Mouse (Mus musculus) lung, embryonic 16.5 days (tissue): ENCODE measurements around the gene Tctn3. TPM values are rescaled to one million over a fixed set of nuclear protein-coding genes. Genes with fewer than 3 reads are reported as not detected.
"Not testable (repeated sequence)": the region's sequence is repeated elsewhere in the genome, so short reads cannot be mapped to it uniquely, and the experiment has no call there.

Source experiments
- ATAC-seq: fragments of 200-750 bp; cut with Nextera tagmentation; 2 replicates; pipeline ENCODE4 v1.8.0; 2017; ENCODE audit warnings: low read depth, mild to moderate bottlenecking, moderate library complexity
- H3K27ac ChIP-seq: fragments of 300-500 bp; sonication (generic); 2 replicates; pipeline ENCODE4 v1.5.1; 2014; ENCODE audit warnings: mild to moderate bottlenecking, control low read depth, low read length
- H3K27me3 ChIP-seq: fragments of 300-500 bp; sonication (generic); 2 replicates; pipeline ENCODE4 v1.6.1; 2014; ENCODE audit warnings: low read depth, low read length, mixed read lengths; ENCODE audit not compliant: control insufficient read depth, insufficient read depth
- H3K36me3 ChIP-seq: fragments of 300-500 bp; sonication (generic); 2 replicates; pipeline ENCODE4 v1.6.1; 2014; ENCODE audit warnings: low read length; ENCODE audit not compliant: control insufficient read depth, insufficient read depth
- H3K4me1 ChIP-seq: fragments of 300-500 bp; sonication (generic); replicated peaks from 2 replicates; pipeline ENCODE4 v1.6.1; 2014; ENCODE audit warnings: low read length, mixed read lengths; ENCODE audit not compliant: control insufficient read depth, insufficient read depth
- H3K4me2 ChIP-seq: fragments of 300-500 bp; sonication (generic); 2 replicates; pipeline ENCODE4 v1.6.1; 2014; ENCODE audit warnings: low read depth, low read length, control low read depth
- H3K4me3 ChIP-seq: fragments of 300-500 bp; sonication (generic); 2 replicates; pipeline ENCODE4 v1.5.1; 2014; ENCODE audit warnings: mild to moderate bottlenecking, low read length, control low read depth
- H3K9ac ChIP-seq: fragments of 300-500 bp; sonication (generic); 2 replicates; pipeline ENCODE4 v1.6.1; 2014; ENCODE audit warnings: low read length, control low read depth
- H3K9me3 ChIP-seq: fragments of 300-500 bp; sonication (generic); 2 replicates; pipeline ENCODE4 v1.6.1; 2016; ENCODE audit warnings: low read length; ENCODE audit not compliant: control insufficient read depth
- WGBS: fragments of 180-500 bp; shearing (Covaris S2); extraction: QIAGEN DNeasy Blood & Tissue Kit; methylation state at CpG from one replicate; pipeline ENCODE4 v1.1.7; 2014; 5-methylcytosine and 5-hydroxymethylcytosine counted together
- polyA plus RNA-seq: library from polyadenylated mRNA; unstranded; fragments of >200 nt; fragmentation: Nextera tagmentation; extraction: Ambion mirVana; gene quantifications from 2 replicates; pipeline ENCODE4 v1.2.1, GENCODE M21; 2015

Gene Tctn3
- polyA plus RNA-seq, 1 experiment from 2014 or later: 12.7 TPM

DNA sequence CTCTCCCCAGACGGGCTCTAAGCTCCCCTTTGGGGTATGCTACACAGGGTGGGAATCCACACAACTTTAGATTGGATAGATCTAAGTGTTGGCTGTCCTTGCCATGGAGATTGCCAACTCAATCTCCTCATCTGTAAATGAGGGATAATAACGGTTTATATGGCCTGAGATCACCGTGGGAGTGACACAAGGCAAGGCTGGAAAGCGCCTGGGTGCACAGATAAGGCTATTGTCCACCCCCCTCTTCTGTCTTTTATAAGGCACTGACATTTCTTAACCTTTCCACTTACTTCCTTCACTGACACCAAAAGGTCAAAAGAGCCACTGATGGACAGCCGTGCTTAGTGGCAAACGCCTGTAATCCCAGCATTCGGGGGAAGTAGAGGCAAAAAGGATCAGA lies 25.1 kb downstream of the Tctn3 start:
- Histone ChIP-seq H3K36me3 (no peaks in the 10 kb centered on the region), H3K9me3 (no peaks in the 10 kb centered on the region), H3K4me3 (0 out of 2 replicates have a peak overlapping the region, but pooled peaks have one; percentile 86), H3K27me3 (no peaks in the 10 kb centered on the region), H3K4me1 (peaks cover 7% of the 10 kb centered on the region), H3K9ac (no peak overlapping the region), H3K4me2 (peak overlapping the region; percentile 65; the same call in 1 of the 2 replicates), H3K27ac (no peak overlapping the region)
- no peak for ATAC-seq
- 50% methylated on average over 7 of the region's 7 CpGs for WGBS

DNA sequence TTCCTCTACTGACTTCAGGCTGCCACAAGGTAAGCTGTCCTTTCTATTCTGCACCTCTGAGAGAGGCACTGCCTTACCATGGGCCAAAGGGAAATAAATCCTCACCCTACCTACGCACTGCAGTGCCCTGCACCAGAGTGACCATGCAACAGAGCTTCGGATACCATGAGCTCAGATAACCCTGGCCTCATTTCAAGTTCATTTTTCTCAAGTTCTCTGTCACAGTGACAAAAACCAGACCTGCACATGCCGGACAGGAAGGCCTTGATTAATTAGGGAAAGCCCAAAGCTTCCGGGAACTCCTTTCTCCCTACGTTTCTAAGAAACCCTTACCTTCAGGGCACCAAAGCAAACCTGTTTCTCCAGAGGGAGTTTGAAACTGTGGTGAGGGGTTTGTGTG lies 30.4 kb downstream of the Tctn3 start:
- no peaks in the 10 kb centered on the region for H3K4me1 ChIP-seq
- no peak overlapping the region for H3K27ac ChIP-seq
- H3K9me3 ChIP-seq: no peaks in the 10 kb centered on the region
- no peak overlapping the region for H3K4me2 ChIP-seq
- H3K4me3 ChIP-seq: no peak overlapping the region
- ATAC-seq: no peak
- WGBS: 64% methylated on average over 5 of the region's 5 CpGs
- peaks cover 4% of the 10 kb centered on the region; the same call in 1 of the 2 replicates for H3K36me3 ChIP-seq
- no peak overlapping the region for H3K9ac ChIP-seq
- H3K27me3 ChIP-seq: no peaks in the 10 kb centered on the region

DNA sequence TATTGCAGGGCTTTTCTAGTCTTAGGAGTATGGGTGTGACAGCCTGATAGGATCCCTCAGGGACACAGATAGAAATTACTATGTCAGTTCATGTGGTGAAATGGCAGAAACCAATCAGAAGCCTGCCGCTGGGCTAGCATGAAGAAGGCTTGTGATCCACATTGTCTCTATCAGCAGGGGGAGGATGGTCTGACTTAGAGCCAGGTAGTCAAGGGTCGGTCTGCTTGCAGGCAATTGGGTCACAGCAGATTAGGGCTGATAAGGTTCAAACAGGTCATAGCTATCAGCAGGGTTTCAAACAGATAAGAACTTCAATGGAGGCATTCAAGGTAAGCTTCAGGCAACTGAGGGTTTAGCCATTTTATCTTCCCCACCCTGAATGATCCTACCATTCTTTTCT lies 31.1 kb downstream of the Tctn3 start:
- H3K4me3 ChIP-seq: no peak overlapping the region
- no peak overlapping the region for H3K4me2 ChIP-seq
- no peak for ATAC-seq
- no peak overlapping the region for H3K27ac ChIP-seq
- H3K36me3 ChIP-seq: peaks cover 4% of the 10 kb centered on the region; the same call in 1 of the 2 replicates
- H3K9me3 ChIP-seq: no peaks in the 10 kb centered on the region
- H3K4me1 ChIP-seq: no peaks in the 10 kb centered on the region
- 55% methylated on average over 2 of the region's 2 CpGs for WGBS
- H3K9ac ChIP-seq: no peak overlapping the region
- no peaks in the 10 kb centered on the region for H3K27me3 ChIP-seq

DNA sequence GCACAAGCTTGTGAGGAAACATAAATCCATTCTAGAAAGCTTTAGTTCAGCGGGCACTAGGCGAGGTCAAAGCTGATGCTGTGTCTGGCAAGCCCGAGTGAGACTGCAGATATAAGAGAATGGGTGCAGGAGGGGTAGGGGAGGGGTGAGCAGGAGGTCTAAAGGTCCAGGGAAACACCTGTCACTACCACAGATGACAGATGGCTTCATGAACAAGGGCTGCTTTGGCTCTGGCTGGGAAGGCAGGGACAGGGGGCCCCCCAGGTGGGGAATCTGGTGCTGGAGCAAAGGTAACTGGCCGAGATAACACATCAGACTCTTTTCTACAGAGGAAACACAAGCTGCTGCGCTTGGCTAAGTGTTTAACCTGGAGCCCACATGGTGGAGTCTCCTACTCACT lies 36.6 kb downstream of the Tctn3 start:
- WGBS: 63% methylated on average over 5 of the region's 5 CpGs

DNA sequence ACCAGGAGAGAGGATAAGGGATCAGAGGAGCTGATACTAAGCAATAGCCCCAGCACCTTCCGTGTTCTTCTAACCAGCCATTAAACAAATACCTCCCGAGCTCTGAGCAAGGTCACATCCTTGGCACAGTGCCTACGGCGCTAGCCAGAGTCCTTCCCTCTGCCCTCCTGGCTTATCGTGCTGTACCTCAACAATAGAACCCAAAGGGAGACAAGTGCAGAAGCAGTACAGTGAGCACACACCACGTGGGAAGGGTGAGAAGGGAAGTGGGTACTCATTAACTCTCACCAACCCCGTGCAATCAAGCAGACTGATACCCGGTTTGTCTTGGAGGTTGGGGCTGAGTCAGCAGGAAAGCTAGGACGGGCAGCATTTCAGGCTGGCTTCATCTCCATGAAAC lies 41.3 kb downstream of the Tctn3 start:
- Histone ChIP-seq H3K27ac (no peak overlapping the region), H3K4me3 (no peak overlapping the region), H3K27me3 (no peaks in the 10 kb centered on the region), H3K4me2 (no peak overlapping the region), H3K36me3 (peaks cover 25% of the 10 kb centered on the region), H3K4me1 (no peaks in the 10 kb centered on the region), H3K9me3 (peaks cover 7% of the 10 kb centered on the region), H3K9ac (no peak overlapping the region)
- 0 out of 2 replicates have a peak, but pooled peaks have one; percentile 28 for ATAC-seq
- 69% methylated on average over 9 of the region's 9 CpGs for WGBS

More for the DNA sequence above, 36.6 kb downstream of the Tctn3 start:
- ATAC-seq: no peak
- Histone ChIP-seq H3K27me3 (no peaks in the 10 kb centered on the region), H3K4me3 (no peak overlapping the region), H3K9me3 (0 out of 2 replicates have a peak, but pooled peaks cover under 1% of the 10 kb centered on the region), H3K36me3 (peaks cover 16% of the 10 kb centered on the region; the same call in 1 of the 2 replicates), H3K27ac (no peak overlapping the region), H3K4me2 (no peak overlapping the region), H3K9ac (no peak overlapping the region), H3K4me1 (no peaks in the 10 kb centered on the region)

DNA sequence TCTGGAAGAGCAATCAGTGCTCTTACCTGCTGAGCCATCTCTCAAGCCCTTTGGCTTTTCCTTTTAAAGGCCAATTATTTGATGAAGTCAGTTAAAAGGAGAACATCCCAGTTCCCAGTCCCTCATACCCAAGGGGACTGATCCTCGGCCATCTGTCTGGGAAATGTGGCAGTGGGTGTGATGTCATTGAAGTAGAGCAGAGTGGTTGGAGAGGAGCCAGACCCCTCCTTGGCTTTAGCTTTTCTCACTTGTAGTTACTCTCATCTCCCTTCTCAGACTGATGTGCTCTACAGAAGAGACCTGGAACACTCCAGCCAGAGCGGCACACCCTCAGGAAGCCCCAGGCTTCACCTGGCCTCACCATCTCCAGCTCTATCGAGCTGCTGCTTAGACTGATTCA lies 44.4 kb downstream of the Tctn3 start:
- Histone ChIP-seq H3K9ac (no peak overlapping the region), H3K36me3 (peaks cover 33% of the 10 kb centered on the region), H3K27ac (no peak overlapping the region)

DNA sequence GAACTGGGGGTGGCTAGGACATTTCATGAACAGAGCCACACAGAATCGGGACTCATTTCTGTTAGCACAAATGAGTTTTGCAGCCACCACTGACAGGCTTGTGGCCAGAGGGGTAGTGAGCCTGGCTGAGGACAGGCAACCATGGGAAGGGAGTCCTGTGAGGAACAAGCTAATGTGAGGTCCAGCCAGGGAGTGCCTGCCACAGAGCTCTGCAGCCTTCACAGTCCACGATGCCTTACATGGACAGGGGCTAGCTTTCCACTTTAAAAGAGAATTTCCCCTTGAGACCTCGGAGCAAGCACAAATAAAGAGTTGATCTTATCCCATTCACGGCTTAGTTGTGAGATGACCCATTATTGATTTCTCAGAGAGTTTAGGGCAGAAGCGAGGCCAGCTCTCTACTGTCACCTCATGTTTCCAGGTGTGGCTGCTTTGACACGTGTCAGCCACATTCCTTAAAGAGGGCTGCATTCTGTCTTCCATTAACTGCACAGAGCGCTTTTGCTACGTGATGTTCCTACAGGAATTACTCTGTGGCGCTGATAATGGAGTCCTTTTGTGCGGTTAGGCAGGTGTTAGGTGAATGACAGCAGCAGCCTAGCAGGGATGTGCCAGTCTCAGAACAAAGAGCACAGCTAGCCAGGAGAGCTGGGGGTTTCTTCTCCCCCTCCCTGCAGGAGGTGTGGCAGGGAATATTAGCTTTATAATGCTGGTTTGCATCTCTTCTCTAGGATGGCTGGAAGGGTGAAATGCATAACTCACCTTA lies 48.0 kb downstream of the Tctn3 start:
- 72% methylated on average over 10 of the region's 10 CpGs for WGBS
- ATAC-seq: no peak

More for the DNA sequence above, 44.4 kb downstream of the Tctn3 start:
- no peaks in the 10 kb centered on the region for H3K27me3 ChIP-seq
- H3K9me3 ChIP-seq: peaks cover 7% of the 10 kb centered on the region
- ATAC-seq: no peak
- H3K4me3 ChIP-seq: no peak overlapping the region
- no peaks in the 10 kb centered on the region for H3K4me1 ChIP-seq
- WGBS: 80% methylated on average over 3 of the region's 3 CpGs
- H3K4me2 ChIP-seq: no peak overlapping the region

DNA sequence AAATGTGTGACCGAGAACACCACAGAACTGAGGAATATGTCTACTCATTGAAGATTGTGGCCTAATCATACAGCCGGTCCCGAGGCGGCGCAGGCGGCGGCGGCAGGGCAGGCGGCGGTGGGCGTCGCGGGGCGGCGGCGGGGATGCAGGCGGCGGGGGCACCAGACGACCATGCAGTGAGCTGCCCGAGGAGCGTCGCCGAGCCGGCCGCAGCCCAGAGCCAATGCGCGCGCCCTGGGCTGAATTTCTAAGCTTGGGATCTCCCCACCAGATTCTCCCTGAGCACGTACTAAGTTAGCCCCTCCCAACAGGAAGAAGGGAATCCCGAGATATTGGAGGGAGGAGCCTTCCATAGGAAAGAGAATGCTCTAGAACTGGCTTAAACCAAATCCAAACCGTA lies 50.5 kb downstream of the Tctn3 start:
- peaks cover 35% of the 10 kb centered on the region for H3K36me3 ChIP-seq
- 68% methylated on average over 13 of the region's 31 CpGs for WGBS
- not testable (repeated sequence) for H3K4me1 ChIP-seq, H3K4me2 ChIP-seq, H3K9ac ChIP-seq, H3K4me3 ChIP-seq, H3K27me3 ChIP-seq, H3K9me3 ChIP-seq, H3K27ac ChIP-seq
- ATAC-seq: 0 out of 2 replicates have a peak, but pooled peaks have one; percentile 49

More for the DNA sequence above, 48.0 kb downstream of the Tctn3 start:
- Histone ChIP-seq H3K4me2 (no peak overlapping the region), H3K27ac (no peak overlapping the region), H3K4me1 (no peaks in the 10 kb centered on the region), H3K9ac (no peak overlapping the region), H3K4me3 (no peak overlapping the region), H3K9me3 (no peaks in the 10 kb centered on the region), H3K27me3 (no peaks in the 10 kb centered on the region), H3K36me3 (peaks cover 27% of the 10 kb centered on the region)

DNA sequence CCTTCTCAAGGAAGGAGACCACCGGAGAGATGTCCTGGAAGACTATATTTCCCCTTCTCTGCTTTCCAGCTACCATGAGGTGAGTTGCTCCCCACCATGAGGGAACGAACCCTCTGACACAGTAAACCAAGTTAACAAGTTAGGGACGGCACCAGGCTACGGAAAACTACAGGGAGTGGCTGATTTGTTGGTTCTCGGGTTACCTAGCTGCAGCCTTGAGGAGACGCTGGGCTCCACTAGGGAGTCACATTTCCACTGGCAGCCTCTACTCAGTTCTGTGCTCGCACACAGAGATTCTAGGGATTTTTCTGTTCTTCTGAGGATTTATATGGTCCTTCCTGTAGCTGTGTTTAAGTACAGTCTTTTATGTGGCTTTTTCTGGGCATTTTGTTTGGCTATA lies 56.0 kb downstream of the Tctn3 start:
- peaks cover 13% of the 10 kb centered on the region for H3K36me3 ChIP-seq
- WGBS: 85% methylated on average over 7 of the region's 7 CpGs
- H3K4me2 ChIP-seq: no peak overlapping the region
- H3K27ac ChIP-seq: no peak overlapping the region
- no peaks in the 10 kb centered on the region for H3K27me3 ChIP-seq
- no peaks in the 10 kb centered on the region for H3K9me3 ChIP-seq
- no peak overlapping the region for H3K9ac ChIP-seq
- no peak for ATAC-seq
- no peak overlapping the region for H3K4me3 ChIP-seq
- peaks cover 9% of the 10 kb centered on the region; the same call in 1 of the 2 replicates for H3K4me1 ChIP-seq
